Mouse (Mus musculus): ENCODE data around the gene Nubp2.

DNA sequence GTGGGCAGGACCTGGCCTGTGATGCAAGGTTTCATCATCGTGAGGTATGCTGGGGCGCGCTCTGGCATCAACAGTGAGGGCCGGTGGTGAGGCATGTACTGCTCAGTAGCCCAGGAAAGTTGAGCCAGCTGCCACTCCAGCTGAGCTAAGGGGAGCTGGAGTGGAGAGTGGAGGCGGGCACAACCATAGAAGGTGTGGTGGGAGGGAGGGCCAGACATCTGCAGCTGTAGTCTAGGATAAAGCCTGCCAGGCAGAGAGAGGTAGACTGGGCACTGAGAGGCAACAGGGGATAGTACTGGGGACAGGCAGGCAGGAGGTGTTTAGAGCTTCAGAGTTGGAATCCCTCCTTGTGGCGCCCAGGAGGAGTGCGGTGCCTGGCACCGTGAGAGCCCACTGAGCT lies 26.1 kb downstream of the Nubp2 start:
- TF ChIP-seq EP300 (IDR thresholded peaks at IDR 0.05; ENCODE audit: insufficient read depth, low read depth, low read length) (no peak), CTCF (IDR thresholded peaks at IDR 0.05) (no peak), POLR2A (IDR thresholded peaks at IDR 0.05; ENCODE audit: insufficient read depth, low read depth, low read length) (no peak)

Measured in heart, adult 2 months (tissue).